Mouse (Mus musculus): ENCODE results near the gene Sox9. TPM values are rescaled to one million over a fixed set of nuclear protein-coding genes. Genes with fewer than 3 reads are reported as not detected.

Sox9 gene
- total RNA-seq (2017): not detected in 2 replicates

DNA sequence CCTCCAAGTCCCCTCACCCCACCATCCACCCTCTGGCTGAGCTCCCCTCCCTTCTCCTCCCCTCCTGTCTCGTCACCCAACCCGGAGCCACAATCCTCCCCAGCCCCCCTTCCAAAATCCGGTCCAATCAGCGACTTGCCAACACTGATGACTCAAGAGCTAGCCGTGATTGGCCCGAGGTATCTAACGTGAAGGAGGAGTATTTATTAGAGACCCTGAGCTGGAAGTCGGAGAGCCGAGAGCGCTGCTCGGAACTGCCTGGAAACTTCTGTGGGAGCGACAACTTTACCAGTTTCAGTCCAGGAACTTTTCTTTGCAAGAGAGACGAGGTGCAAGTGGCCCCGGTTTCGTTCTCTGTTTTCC, at the start of gene Sox9:
Gene Sox9 (plus strand): TSS at position 231 of the 363 bp plus-strand sequence.
- ATAC-seq (ENCODE audit: extremely low read depth, insufficient number of reproducible peaks, low FRiP score, poor library complexity, severe bottlenecking): no peak

DNA sequence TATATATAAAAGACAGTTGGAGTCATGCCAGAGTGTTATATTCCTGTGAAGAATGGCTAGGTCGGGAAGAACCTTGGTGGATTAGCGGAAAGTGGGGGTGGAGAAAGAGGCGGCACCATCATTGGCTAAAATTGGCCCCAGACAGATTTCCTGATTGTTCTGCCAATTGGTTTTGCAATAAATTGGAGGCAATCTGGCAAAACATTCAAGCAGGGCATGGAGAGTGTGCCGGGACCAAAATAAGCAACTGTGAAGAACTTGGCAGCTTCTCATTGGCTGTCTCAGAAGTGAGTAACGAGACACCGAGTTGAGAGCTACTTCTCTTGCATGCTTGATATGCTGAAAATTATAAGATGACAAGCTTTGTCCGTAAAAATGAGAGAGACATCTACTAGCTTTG, 49.6 kb upstream of the Sox9 start:
- ATAC-seq (ENCODE audit: extremely low read depth, insufficient number of reproducible peaks, low FRiP score, poor library complexity, severe bottlenecking): no peak

DNA sequence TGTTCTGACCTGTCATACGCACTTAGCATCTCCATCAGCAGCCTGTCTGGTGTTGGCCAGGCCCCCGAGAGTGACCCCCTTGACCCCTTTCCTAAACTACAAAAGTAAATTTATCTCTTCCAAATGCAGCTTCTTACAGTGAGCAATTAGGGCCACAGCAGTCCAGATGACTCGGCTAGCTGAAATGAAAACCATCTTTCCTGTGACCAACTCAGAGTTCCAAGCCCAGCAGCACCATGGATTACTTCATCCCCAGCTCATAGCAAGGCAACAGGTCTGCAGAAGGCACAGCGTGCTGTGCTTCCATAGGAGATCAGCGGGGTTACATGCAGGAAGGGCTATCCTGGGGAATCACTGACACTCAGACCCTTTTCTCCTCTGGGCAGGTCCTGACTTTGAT, 45.0 kb upstream of the Sox9 start:
- ATAC-seq (ENCODE audit: extremely low read depth, insufficient number of reproducible peaks, low FRiP score, poor library complexity, severe bottlenecking): no peak

DNA sequence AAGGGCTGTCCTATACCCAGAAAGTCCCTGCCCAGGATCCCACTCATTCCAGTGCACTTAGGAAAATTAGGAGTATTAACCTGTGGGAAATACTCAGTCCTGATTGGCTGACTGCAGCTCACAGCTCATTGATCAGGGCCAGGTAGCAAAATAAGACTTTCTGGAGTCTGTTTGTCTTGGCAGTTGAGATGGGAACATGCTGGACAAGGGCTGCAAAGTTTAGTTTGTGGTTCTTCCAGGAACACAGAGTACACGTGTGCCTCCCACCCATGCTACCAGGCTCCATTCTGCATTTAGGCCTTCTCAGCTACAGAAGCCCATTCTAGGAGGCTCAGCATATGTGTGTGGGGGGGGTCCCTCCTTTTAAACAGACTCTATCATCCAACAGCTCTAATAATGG, 42.3 kb upstream of the Sox9 start:
- ATAC-seq (ENCODE audit: extremely low read depth, insufficient number of reproducible peaks, low FRiP score, poor library complexity, severe bottlenecking): no peak

DNA sequence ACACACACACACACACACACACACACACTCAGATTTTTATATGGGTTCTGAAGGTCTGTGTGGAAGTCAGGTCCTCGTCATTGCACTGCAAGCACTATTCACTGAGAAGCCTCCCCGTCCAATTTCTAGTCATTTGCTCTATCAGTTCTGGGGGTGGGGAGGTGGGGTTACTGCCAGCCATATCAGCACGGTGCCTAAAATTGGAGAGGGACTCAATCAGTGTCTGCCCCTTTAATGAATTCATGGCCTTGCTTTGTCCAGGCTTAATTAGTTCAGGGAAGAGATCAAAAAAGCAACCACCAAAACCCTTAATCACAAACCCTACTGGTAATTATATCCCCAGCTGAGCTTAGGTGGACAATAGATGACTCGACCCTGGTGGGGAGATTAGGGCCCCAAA, 25.5 kb upstream of the Sox9 start:
- no peak for ATAC-seq (ENCODE audit: extremely low read depth, insufficient number of reproducible peaks, low FRiP score, poor library complexity, severe bottlenecking)

DNA sequence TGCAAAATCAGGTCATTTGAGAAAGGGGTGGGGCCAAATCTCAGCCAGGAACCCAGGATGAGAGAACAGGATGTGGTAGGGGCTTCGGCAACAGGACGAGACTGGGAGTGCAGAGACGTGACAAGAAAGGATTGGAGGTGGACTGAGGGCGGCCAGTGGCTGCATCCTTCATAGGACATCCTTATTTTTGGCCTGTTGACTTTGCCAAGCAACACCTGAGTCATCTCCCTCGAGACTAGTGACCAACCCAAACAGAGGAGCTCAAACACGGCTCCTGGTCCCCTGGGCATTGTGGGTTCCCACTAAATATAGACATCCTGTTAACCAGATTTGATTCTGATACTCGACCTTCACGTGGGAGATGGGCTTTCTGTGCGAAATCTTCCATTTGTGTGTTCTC, 24.0 kb upstream of the Sox9 start:
- ATAC-seq (ENCODE audit: extremely low read depth, insufficient number of reproducible peaks, low FRiP score, poor library complexity, severe bottlenecking): no peak

DNA sequence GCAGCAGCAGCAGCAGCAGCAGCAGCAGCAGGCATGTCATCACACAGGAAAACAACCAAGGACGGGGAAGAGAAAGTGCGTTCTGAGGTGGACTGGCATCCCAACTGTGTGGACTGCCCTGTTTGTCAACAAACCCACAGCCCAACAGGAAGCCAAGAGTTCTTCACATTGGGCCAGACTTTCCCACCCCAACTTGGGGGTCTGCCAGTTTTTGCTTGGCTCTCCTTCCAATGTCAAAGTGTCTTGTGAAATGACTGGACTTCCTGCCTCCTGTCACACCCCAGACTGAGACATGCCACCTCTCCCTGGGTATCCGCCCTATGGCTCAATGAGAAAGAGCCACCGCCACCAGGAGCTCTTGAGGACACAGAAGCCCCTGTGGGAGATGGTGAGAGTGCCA, 15.1 kb upstream of the Sox9 start:
- no peak for ATAC-seq (ENCODE audit: extremely low read depth, insufficient number of reproducible peaks, low FRiP score, poor library complexity, severe bottlenecking)

DNA sequence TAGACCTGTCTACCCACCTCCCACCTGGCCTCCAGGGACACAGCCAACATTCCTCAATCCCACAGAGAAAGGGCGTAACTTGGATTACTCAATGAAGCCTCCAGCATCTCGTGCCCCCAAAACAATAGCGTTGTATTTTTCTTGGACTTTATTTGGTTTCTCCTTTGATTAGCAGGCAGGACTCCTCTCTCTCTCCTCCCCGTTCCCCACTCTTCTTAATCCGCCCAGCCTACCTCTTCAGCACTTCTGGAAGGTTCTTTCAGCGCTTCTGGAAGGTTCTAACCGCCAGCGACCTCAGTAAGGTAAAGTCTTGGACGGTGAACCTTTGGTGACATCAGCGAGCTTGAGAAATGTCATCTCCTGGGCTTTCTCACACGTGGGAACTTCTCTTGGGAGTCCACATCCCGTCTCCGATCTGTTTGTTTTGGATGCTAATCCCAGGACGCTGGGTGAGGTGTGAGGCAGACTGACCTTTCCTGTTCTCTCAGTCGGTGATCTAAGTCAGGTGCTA, 14.4 kb upstream of the Sox9 start:
- no peak for ATAC-seq (ENCODE audit: extremely low read depth, insufficient number of reproducible peaks, low FRiP score, poor library complexity, severe bottlenecking)

DNA sequence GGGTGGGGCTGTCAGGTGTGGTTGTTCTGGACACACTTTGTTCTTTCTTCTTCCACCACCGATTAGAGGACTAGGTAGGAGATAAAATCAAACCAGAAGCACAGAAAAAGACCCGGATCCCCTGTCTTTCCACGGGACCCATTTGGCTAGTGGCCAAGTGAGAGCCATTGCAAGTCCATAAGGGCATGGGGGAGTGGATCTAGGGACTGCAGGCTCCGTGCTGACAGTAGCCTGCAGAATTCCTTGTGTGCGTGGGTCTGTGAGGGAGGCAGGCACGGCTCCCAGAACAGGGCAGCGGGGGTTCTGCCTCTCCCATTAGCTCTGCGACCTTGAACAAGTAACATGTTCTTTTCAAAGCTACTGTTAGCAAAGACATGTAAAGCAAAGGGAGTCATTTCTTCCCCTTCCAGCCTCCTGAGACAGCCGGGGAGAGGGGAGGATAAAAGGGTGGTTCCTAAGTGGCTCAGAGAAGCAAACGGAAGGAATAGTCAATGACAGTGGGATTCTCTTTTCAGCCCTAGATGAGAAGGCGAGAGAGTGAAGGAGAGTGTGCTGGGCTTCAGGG, 9.2 kb upstream of the Sox9 start:
- no peak for ATAC-seq (ENCODE audit: extremely low read depth, insufficient number of reproducible peaks, low FRiP score, poor library complexity, severe bottlenecking)

DNA sequence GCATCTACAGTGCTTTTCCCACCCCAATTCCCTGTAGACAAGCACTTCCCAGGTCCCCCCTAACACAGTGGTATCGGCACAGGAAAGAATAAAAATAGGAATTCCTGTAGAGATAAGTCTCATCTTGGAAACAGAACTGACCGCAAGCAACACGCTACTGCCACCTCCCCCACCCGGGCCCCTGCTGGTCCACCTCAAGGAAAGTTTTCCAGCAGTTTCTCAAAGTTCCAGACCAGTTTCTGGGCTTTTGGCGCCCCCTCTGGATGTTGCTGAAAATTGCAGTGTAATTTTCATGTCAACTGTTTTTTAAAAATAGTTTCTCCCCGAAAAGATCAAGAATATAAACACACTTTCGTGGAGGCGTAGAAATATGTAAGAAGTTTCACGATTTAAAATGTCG, 2.3 kb upstream of the Sox9 start:
- ATAC-seq (ENCODE audit: extremely low read depth, insufficient number of reproducible peaks, low FRiP score, poor library complexity, severe bottlenecking): no peak

DNA sequence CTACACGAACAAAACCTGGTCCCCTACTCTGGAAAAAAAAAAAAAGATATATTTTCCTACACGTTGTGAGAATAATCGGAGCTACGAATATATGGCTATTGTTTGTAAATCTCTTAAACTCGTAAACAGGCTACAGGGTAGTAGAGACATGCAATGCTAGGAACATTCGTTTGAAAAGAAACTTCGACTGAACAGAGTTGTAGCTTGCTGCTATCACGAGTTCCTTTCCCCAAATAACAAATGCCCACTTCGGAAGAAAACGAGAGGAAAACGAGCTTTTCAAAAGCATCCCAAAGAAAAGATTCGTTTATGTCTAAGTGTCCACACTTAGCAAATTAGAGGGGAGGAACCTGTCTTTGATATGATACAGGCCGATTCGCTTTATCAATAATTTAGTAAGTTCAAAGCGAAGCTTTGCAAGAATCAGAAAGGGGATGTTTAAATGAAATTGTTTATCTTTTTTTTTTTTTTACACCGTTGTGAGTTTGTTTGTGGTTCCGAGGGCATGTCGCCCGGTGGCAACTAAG, 1.6 kb upstream of the Sox9 start:
- no peak for ATAC-seq (ENCODE audit: extremely low read depth, insufficient number of reproducible peaks, low FRiP score, poor library complexity, severe bottlenecking)

DNA sequence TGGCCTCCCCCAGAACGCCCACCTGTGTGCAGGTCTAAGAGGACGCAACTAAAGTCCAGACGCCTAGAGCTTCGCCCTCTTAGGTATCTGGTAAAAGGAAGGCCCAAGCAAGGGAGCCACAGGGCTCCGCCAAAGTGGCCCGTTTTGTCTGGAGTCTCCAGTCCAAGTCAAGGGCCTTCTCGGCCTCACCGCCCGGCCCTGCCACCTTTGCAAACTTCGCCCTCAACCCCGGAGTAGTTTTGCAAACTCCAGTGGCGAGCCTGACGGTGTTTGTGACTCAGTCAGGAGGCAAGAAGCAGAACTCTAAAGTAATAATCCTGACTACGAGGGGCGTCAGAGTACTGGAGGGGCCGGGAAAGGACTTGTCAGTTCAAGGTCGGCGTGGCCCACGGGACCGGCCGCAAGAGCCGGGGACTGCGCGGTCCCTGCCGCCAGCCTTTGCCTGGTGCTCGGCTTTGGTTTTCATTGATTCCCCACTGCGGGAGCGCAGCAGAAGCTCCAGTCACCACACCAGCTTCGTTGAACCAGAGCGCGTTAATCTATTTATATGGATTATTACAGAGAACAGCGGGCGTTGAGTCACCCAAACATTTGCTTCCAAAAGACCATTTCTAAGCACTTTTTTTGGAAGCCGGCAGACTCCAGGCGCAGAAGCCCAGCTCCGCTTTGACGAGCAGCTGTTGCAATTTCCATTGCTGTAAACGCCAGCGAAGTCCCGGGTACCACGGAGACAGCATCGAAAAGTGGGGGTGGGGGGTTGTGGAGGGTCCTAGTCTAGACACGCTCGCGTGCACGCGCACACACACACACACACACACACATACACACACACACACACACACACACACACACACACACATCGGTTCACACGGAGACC, 751 bp upstream of the Sox9 start:
- ATAC-seq (ENCODE audit: extremely low read depth, insufficient number of reproducible peaks, low FRiP score, poor library complexity, severe bottlenecking): no peak

DNA sequence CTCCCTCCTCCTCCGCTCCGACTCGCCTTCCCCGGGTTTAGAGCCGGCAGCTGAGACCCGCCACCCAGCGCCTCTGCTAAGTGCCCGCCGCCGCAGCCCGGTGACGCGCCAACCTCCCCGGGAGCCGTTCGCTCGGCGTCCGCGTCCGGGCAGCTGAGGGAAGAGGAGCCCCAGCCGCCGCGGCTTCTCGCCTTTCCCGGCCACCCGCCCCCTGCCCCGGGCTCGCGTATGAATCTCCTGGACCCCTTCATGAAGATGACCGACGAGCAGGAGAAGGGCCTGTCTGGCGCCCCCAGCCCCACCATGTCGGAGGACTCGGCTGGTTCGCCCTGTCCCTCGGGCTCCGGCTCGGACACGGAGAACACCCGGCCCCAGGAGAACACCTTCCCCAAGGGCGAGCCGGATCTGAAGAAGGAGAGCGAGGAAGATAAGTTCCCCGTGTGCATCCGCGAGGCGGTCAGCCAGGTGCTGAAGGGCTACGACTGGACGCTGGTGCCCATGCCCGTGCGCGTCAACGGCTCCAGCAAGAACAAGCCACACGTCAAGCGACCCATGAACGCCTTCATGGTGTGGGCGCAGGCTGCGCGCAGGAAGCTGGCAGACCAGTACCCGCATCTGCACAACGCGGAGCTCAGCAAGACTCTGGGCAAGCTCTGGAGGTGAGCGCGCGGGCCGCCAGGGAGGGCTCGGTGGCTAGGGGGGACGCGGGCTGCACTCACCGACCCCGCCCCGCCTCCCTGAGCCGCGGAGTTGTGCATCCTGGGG, 515 bp downstream of the Sox9 start:
- ATAC-seq (ENCODE audit: extremely low read depth, insufficient number of reproducible peaks, low FRiP score, poor library complexity, severe bottlenecking): no peak

DNA sequence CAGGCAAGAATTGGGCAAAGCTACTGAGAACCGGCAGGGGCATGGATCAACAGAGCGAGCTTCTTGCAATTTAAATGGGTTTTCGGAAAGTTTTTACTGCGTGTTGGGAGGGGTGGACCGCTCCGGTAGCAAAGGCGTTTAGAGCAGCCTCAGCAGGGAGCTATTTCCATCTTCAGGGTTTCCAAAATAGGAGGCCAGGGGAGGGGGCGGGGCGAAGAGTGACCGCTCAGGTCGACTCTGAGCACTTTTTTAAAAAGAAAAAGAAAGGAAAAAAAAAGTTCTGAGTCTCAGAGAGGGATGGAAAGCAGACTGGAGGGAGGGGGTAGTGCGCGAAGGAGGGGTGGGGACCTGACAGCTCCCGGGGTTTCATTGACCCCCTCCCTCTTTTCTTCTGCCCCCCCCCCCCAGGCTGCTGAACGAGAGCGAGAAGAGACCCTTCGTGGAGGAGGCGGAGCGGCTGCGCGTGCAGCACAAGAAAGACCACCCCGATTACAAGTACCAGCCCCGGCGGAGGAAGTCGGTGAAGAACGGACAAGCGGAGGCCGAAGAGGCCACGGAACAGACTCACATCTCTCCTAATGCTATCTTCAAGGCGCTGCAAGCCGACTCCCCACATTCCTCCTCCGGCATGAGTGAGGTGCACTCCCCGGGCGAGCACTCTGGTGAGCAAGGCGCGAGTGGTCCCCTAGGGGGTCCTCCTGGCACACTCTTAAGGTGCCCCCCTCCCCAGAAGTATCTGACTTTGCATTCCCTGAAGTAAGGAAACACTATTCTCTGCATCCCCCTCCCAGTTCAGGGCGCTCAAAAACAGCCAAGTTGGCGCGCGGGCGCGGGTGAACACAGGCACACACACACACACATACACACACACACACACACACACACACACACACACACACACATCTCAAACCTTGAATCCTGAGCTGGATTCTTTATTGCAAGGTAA, 1.6 kb downstream of the Sox9 start:
- ATAC-seq (ENCODE audit: extremely low read depth, insufficient number of reproducible peaks, low FRiP score, poor library complexity, severe bottlenecking): no peak

DNA sequence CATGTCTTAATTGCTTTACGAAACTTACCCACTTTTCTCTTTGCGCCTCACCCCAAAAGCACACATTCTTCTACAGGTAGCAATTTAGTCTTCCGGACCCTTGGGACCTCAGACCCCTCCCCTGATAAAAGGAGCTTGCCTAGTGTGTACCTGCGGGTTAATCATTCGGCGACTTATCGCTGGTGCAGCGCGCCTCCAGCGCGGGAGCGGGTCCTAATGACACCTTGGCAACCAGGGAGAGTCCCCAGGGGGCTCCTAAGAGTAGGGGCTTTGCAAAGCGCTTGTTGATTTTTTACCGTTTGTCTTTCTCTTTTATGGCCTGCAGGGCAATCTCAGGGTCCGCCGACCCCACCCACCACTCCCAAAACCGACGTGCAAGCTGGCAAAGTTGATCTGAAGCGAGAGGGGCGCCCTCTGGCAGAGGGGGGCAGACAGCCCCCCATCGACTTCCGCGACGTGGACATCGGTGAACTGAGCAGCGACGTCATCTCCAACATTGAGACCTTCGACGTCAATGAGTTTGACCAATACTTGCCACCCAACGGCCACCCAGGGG, 2.4 kb downstream of the Sox9 start:
- ATAC-seq (ENCODE audit: extremely low read depth, insufficient number of reproducible peaks, low FRiP score, poor library complexity, severe bottlenecking): no peak

DNA sequence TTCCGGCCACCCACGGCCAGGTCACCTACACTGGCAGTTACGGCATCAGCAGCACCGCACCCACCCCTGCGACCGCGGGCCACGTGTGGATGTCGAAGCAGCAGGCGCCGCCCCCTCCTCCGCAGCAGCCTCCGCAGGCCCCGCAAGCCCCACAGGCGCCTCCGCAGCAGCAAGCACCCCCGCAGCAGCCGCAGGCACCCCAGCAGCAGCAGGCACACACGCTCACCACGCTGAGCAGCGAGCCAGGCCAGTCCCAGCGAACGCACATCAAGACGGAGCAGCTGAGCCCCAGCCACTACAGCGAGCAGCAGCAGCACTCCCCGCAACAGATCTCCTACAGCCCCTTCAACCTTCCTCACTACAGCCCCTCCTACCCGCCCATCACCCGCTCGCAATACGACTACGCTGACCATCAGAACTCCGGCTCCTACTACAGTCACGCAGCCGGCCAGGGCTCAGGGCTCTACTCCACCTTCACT, 2.9 kb downstream of the Sox9 start:
- no peak for ATAC-seq (ENCODE audit: extremely low read depth, insufficient number of reproducible peaks, low FRiP score, poor library complexity, severe bottlenecking)

DNA sequence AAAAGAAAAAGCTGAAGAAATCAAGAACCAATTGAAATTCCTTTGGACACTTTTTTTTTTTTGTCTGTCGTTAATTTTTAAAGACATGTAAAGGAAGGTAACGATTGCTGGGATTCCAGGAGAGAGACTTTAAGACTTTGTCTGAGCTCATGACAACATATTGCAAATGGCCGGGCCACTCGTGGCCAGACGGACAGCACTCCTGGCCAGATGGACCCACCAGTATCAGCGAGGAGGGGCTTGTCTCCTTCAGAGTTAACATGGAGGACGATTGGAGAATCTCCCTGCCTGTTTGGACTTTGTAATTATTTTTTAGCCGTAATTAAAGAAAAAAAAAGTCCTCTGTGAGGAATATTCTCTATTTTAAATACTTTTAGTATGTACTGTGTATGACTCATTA, 3.6 kb downstream of the Sox9 start:
- no peak for ATAC-seq (ENCODE audit: extremely low read depth, insufficient number of reproducible peaks, low FRiP score, poor library complexity, severe bottlenecking)

DNA sequence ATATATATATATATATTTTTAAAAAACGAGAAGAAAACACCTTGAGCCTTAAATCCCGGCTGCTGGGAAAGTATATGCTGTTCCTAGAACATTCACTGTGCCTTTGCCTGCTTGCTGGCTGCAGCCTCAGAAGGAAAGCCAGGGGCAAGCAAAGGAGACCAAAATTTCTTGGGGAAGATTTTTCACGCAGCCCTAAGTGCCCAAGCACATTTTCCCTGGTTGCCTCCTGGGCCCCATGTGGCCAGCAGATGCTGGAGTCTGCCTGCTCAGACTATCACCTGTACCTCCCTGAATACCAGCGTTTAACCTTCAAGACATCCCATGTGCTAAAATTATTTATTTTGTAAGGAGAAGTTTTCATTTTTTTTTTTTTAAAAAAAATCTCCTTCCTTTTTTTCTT, 4.4 kb downstream of the Sox9 start:
- ATAC-seq (ENCODE audit: extremely low read depth, insufficient number of reproducible peaks, low FRiP score, poor library complexity, severe bottlenecking): no peak
